Mouse (Mus musculus) liver, embryonic 13.5 days (tissue): Measurements from ENCODE around the gene Alkal2. TPM values are rescaled to one million over a fixed set of nuclear protein-coding genes. Genes with fewer than 3 reads are reported as not detected.
A peak's percentile ranks its signal among the peaks of the same experiment; 100 is the strongest.

Experiments used
- ATAC-seq: fragments of 200-750 bp; cut with Nextera tagmentation; 2 replicates; pipeline ENCODE4 v1.8.0; 2017; ENCODE audit warnings: low read depth, mild to moderate bottlenecking, moderate number of reproducible peaks, moderate library complexity
- DNase-seq: peaks from one replicate; pipeline ENCODE4 v3.0.0; 2022
- H3K27ac ChIP-seq: fragments of 300-500 bp; sonication (generic); 2 replicates; pipeline ENCODE4 v1.5.1; 2015; ENCODE audit warnings: moderate library complexity, mild to moderate bottlenecking, inconsistent platforms
- H3K27me3 ChIP-seq: fragments of 300-500 bp; sonication (generic); 2 replicates; pipeline ENCODE4 v1.6.1; 2015; ENCODE audit warnings: mild to moderate bottlenecking, inconsistent platforms
- H3K36me3 ChIP-seq: fragments of 300-500 bp; sonication (generic); 2 replicates; pipeline ENCODE4 v1.6.1; 2015; ENCODE audit warnings: mild to moderate bottlenecking, inconsistent platforms
- H3K4me1 ChIP-seq: fragments of 300-500 bp; sonication (generic); replicated peaks from 2 replicates; pipeline ENCODE4 v1.6.1; 2015; ENCODE audit warnings: inconsistent platforms
- H3K4me2 ChIP-seq: fragments of 300-500 bp; sonication (generic); 2 replicates; pipeline ENCODE4 v1.6.1; 2015; ENCODE audit warnings: inconsistent platforms, mild to moderate bottlenecking, moderate library complexity
- H3K4me3 ChIP-seq: fragments of 300-500 bp; sonication (generic); replicated peaks from 2 replicates; pipeline ENCODE4 v1.5.1; 2015; ENCODE audit warnings: mild to moderate bottlenecking, inconsistent platforms
- H3K9ac ChIP-seq: fragments of 300-500 bp; sonication (generic); 2 replicates; pipeline ENCODE4 v1.6.1; 2015; ENCODE audit warnings: mild to moderate bottlenecking, inconsistent platforms
- H3K9me3 ChIP-seq: fragments of 300-500 bp; sonication (generic); replicated peaks from 2 replicates; pipeline ENCODE4 v1.6.1; 2016; ENCODE audit warnings: inconsistent platforms
- WGBS: fragments of 180-500 bp; shearing (Covaris S2); methylation state at CpG from one replicate; pipeline ENCODE4 v1.1.7; 2015; ENCODE audit not compliant: insufficient replicate concordance; 5-methylcytosine and 5-hydroxymethylcytosine counted together
- polyA plus RNA-seq: library from polyadenylated mRNA; unstranded; fragments of >200 nt; fragmentation: Nextera tagmentation; extraction: Ambion mirVana; gene quantifications from 2 replicates; pipeline ENCODE4 v1.2.1, GENCODE M21; 2015

The Alkal2 gene
- polyA plus RNA-seq, 1 experiment from 2014 or later, result 0.09 TPM

GRCm38 (mm10) chr12:30885891-30886290 lies 1.8 kb downstream of the Alkal2 start:
- 74% methylated on average over 6 of the region's 6 CpGs for WGBS
- H3K4me1 ChIP-seq, result peaks cover 32% of the 10 kb centered on the region

GRCm38 (mm10) chr12:30888003-30888402 lies 3.9 kb downstream of the Alkal2 start:
- peak; percentile 57 for DNase-seq
- no peak overlapping the region for H3K4me3 ChIP-seq
- 46% methylated on average over 4 of the region's 4 CpGs for WGBS
- H3K27ac ChIP-seq, result 0 out of 2 replicates have a peak overlapping the region, but pooled peaks have one; percentile 36
- peaks cover 32% of the 10 kb centered on the region for H3K4me1 ChIP-seq
- no peak overlapping the region for H3K4me2 ChIP-seq
- no peaks in the 10 kb centered on the region for H3K9me3 ChIP-seq
- H3K27me3 ChIP-seq, result peaks cover 45% of the 10 kb centered on the region
- ATAC-seq, result peak; percentile 93
- no peak overlapping the region for H3K9ac ChIP-seq
- peaks cover 9% of the 10 kb centered on the region; the same call in 1 of the 2 replicates for H3K36me3 ChIP-seq

More at GRCm38 (mm10) chr12:30885891-30886290, 1.8 kb downstream of the Alkal2 start:
- no peak for DNase-seq
- H3K27ac ChIP-seq, result no peak overlapping the region
- no peak overlapping the region for H3K4me3 ChIP-seq
- H3K27me3 ChIP-seq, result peaks cover 60% of the 10 kb centered on the region
- H3K4me2 ChIP-seq, result no peak overlapping the region
- H3K9ac ChIP-seq, result no peak overlapping the region
- H3K36me3 ChIP-seq, result no peaks in the 10 kb centered on the region
- no peaks in the 10 kb centered on the region for H3K9me3 ChIP-seq
- ATAC-seq, result no peak

- DNase-seq, result peak; percentile 48
- Histone ChIP-seq H3K4me2 (no peak overlapping the region), H3K4me3 (no peak overlapping the region), H3K36me3 (peaks cover 23% of the 10 kb centered on the region), H3K27me3 (peaks cover 24% of the 10 kb centered on the region), H3K4me1 (peaks cover 26% of the 10 kb centered on the region), H3K27ac (no peak overlapping the region), H3K9me3 (no peaks in the 10 kb centered on the region), H3K9ac (no peak overlapping the region)
- WGBS, result 34% methylated on average over 5 of the region's 5 CpGs
- ATAC-seq, result peak; percentile 44
Observed at GRCm38 (mm10) chr12:30890067-30890466, 5.9 kb downstream of the Alkal2 start.

GRCm38 (mm10) chr12:30891438-30891837 lies 7.3 kb downstream of the Alkal2 start:
- H3K27ac ChIP-seq, result peak overlapping the region; percentile 48; the same call in 1 of the 2 replicates
- DNase-seq (no peak), ATAC-seq (no peak)
- H3K27me3 ChIP-seq, result peaks cover 11% of the 10 kb centered on the region
- no peaks in the 10 kb centered on the region for H3K9me3 ChIP-seq
- WGBS, result 88% methylated on average over 7 of the region's 7 CpGs
- peaks cover 29% of the 10 kb centered on the region for H3K4me1 ChIP-seq
- H3K9ac ChIP-seq, result no peak overlapping the region
- peaks cover 34% of the 10 kb centered on the region for H3K36me3 ChIP-seq
- no peak overlapping the region for H3K4me2 ChIP-seq
- no peak overlapping the region for H3K4me3 ChIP-seq

GRCm38 (mm10) chr12:30897039-30897438 lies 12.9 kb downstream of the Alkal2 start:
- H3K9ac ChIP-seq, result peak overlapping the region; percentile 50
- H3K36me3 ChIP-seq, result peaks cover 72% of the 10 kb centered on the region
- H3K4me1 ChIP-seq, result peaks cover 42% of the 10 kb centered on the region
- H3K4me2 ChIP-seq, result peak overlapping the region; percentile 22
- no peaks in the 10 kb centered on the region for H3K9me3 ChIP-seq
- H3K27me3 ChIP-seq, result no peaks in the 10 kb centered on the region
- ATAC-seq, result peak; percentile 96
- H3K27ac ChIP-seq, result peak overlapping the region; percentile 83
- DNase-seq, result peak; percentile 34
- no peak overlapping the region for H3K4me3 ChIP-seq
- 28% methylated on average over 4 of the region's 4 CpGs for WGBS

GRCm38 (mm10) chr12:30908658-30909057 lies 24.5 kb downstream of the Alkal2 start:
- peak overlapping the region; percentile 87 for H3K4me3 ChIP-seq
- peak overlapping the region; percentile 78 for H3K4me2 ChIP-seq
- H3K36me3 ChIP-seq, result peaks cover 22% of the 10 kb centered on the region
- WGBS, result 24% methylated on average over 1 of the region's 1 CpGs
- H3K4me1 ChIP-seq, result peaks cover 71% of the 10 kb centered on the region
- H3K27ac ChIP-seq, result peak overlapping the region; percentile 98
- ATAC-seq (peak; percentile 85), DNase-seq (peak; percentile 72)
- no peaks in the 10 kb centered on the region for H3K27me3 ChIP-seq
- peak overlapping the region; percentile 94 for H3K9ac ChIP-seq
- no peaks in the 10 kb centered on the region for H3K9me3 ChIP-seq

GRCm38 (mm10) chr12:30909881-30910280 lies 25.8 kb downstream of the Alkal2 start:
- peak overlapping the region; percentile 78 for H3K4me2 ChIP-seq
- ATAC-seq (peak; percentile 67), DNase-seq (peak; percentile 77)
- peak overlapping the region; percentile 94 for H3K9ac ChIP-seq
- no peaks in the 10 kb centered on the region for H3K27me3 ChIP-seq
- 19% methylated on average over 2 of the region's 2 CpGs for WGBS
- H3K27ac ChIP-seq, result peak overlapping the region; percentile 98
- H3K36me3 ChIP-seq, result peaks cover 13% of the 10 kb centered on the region
- H3K4me3 ChIP-seq, result peak overlapping the region; percentile 87
- peaks cover 69% of the 10 kb centered on the region for H3K4me1 ChIP-seq
- no peaks in the 10 kb centered on the region for H3K9me3 ChIP-seq

GRCm38 (mm10) chr12:30910860-30911259 lies 26.7 kb downstream of the Alkal2 start:
- Histone ChIP-seq H3K4me3 (peak overlapping the region; percentile 87), H3K27ac (peak overlapping the region; percentile 98), H3K27me3 (no peaks in the 10 kb centered on the region), H3K9ac (peak overlapping the region; percentile 94), H3K36me3 (peaks cover 9% of the 10 kb centered on the region), H3K4me2 (peak overlapping the region; percentile 78), H3K4me1 (peaks cover 60% of the 10 kb centered on the region), H3K9me3 (no peaks in the 10 kb centered on the region)
- WGBS, result 8% methylated on average over 8 of the region's 8 CpGs
- no peak for ATAC-seq
- DNase-seq, result peak; percentile 42

- peak within 1 kb of the TSS; percentile 78 for H3K4me2 ChIP-seq
- H3K9ac ChIP-seq, result peak within 1 kb of the TSS; percentile 94
- peak; percentile 78 for ATAC-seq
- under 1% methylated on average over 52 of the region's 52 CpGs for WGBS
- peak within 1 kb of the TSS; percentile 87 for H3K4me3 ChIP-seq
- no peaks in the 10 kb centered on the region for H3K27me3 ChIP-seq
- H3K36me3 ChIP-seq, result peaks cover 3% of the 10 kb centered on the region; the same call in 1 of the 2 replicates
- peak; percentile 95 for DNase-seq
- H3K4me1 ChIP-seq, result peaks cover 54% of the 10 kb centered on the region
- peak within 1 kb of the TSS; percentile 98 for H3K27ac ChIP-seq
- no peaks in the 10 kb centered on the region for H3K9me3 ChIP-seq
Observed at GRCm38 (mm10) chr12:30911261-30912047, 27.3 kb downstream of the Alkal2 start, which contains the start of the genes Acp1 and Sh3yl1. Gene Acp1, minus strand, starts transcription at chr12:30911589. Gene Sh3yl1, plus strand, starts transcription at chr12:30911668.

- H3K4me3 ChIP-seq, result peak overlapping the region; percentile 87
- peak overlapping the region; percentile 78 for H3K4me2 ChIP-seq
- under 1% methylated on average over 19 of the region's 19 CpGs for WGBS
- ATAC-seq (peak; percentile 11), DNase-seq (peak; percentile 52)
- peak overlapping the region; percentile 94 for H3K9ac ChIP-seq
- H3K4me1 ChIP-seq, result peaks cover 48% of the 10 kb centered on the region
- no peaks in the 10 kb centered on the region for H3K27me3 ChIP-seq
- H3K36me3 ChIP-seq, result 0 out of 2 replicates have a peak, but pooled peaks cover 2% of the 10 kb centered on the region
- no peaks in the 10 kb centered on the region for H3K9me3 ChIP-seq
- H3K27ac ChIP-seq, result peak overlapping the region; percentile 89
Observed at GRCm38 (mm10) chr12:30912048-30912381, 27.9 kb downstream of the Alkal2 start.

GRCm38 (mm10) chr12:30912840-30913239 lies 28.7 kb downstream of the Alkal2 start:
- DNase-seq, result no peak
- Histone ChIP-seq H3K27ac (peak overlapping the region; percentile 89), H3K4me3 (peak overlapping the region; percentile 87), H3K36me3 (0 out of 2 replicates have a peak, but pooled peaks cover 2% of the 10 kb centered on the region), H3K4me1 (peaks cover 40% of the 10 kb centered on the region), H3K9ac (peak overlapping the region; percentile 94), H3K4me2 (peak overlapping the region; percentile 78), H3K27me3 (no peaks in the 10 kb centered on the region), H3K9me3 (no peaks in the 10 kb centered on the region)
- no peak for ATAC-seq
- 48% methylated on average over 3 of the region's 3 CpGs for WGBS
